Mouse (Mus musculus): ENCODE results near the gene Cntn2. TPM values are rescaled to one million over a fixed set of nuclear protein-coding genes. Genes with fewer than 3 reads are reported as not detected.

Gene Cntn2
- polyA plus RNA-seq, 1 experiment from 2014 or later = 0.23 TPM

DNA sequence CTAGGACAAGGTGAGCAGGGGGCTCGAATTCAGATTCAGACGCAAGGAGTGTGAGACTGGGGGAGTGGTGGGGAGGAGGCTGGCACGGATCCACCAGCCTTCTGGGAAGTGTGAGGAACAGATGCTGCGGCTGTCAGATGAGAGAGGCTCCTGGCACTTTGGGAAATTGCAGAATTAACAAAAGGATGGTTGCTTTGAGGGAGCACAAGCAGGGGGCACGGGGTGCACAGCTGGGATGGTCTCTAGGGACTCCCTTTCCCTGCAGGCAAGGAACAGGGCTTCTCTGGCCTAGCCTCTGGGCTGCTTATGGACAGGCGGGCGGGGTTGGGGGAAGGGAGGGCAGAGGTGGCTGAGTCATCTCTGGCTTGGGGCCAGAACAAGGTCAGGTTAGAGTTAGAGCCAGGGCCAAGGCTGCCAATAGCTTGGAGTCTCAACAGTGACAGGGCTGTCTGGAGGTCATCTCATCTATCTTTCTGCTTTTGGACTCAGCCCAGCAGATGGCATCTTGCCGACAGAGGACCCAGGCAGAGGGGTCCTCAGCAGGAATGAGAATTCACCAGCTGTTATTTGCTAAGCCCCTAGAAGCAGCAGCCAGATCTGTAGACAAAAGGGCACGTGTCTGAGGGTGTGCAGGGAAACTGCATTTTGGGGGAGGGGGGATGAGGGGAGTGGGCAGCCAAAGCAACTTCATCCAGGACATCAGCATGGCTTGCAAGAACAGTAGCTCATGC lies 15.0 kb upstream of the Cntn2 start:
- no peak for DNase-seq (ENCODE audit: low spot score)

DNA sequence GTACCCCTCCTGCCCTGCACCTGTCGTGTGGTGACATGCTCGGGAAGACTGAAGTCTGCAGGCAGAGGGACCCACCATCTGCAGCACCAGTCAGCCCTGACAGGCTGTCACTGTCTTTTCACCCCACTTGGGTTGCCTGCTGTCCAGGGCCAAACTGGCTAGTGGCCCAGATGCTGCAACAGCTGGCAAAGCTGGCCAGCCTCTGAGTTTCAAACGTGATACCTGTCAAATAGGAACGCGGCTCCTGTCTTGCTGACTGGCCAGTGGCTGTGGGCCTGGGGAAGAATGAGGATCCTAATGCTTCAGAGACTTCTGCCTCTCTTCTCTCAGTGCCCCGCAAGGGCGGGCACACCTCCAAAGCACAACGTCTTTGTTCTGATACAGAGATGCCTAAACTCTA lies 733 bp upstream of the Cntn2 start:
- DNase-seq (ENCODE audit: low spot score) = no peak

DNA sequence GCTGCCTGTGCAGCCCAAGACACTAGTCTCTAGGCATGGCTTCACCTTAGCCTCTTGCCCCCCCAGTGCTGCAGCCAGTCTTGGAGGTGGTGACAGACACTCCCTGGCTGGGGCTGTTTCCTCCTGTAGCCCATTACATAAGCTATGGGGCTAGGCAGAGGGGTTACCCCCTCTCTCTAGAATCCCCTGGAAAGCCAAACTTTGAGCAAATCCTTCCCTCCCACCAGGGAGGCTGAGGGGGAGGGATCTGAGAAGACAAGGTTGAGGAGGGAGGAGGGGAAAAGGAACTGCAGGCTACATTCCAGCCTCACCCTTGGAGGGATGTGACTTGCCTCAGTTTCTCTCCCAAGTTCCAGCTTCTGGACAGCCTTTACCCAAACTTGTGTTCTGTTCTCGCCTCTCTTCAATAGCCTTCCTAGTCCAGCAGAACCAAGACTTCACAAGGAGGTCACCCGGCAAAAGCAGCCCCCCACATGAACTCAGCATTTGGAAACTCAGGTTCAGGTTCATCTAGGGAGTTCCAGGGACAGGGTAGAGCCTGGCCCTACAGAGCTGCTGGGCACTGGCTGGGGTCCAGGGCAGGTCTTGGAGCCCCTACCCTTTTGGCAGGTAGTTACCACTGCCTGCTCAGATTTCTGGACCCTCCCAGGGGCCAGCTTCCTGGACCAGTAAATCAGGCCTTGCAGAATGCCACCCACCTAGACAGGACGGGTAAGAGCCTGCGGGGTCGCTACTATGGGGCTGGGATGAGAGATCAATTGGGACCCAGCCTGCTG lies 1.0 kb downstream of the Cntn2 start:
- no peak for DNase-seq (ENCODE audit: low spot score)

DNA sequence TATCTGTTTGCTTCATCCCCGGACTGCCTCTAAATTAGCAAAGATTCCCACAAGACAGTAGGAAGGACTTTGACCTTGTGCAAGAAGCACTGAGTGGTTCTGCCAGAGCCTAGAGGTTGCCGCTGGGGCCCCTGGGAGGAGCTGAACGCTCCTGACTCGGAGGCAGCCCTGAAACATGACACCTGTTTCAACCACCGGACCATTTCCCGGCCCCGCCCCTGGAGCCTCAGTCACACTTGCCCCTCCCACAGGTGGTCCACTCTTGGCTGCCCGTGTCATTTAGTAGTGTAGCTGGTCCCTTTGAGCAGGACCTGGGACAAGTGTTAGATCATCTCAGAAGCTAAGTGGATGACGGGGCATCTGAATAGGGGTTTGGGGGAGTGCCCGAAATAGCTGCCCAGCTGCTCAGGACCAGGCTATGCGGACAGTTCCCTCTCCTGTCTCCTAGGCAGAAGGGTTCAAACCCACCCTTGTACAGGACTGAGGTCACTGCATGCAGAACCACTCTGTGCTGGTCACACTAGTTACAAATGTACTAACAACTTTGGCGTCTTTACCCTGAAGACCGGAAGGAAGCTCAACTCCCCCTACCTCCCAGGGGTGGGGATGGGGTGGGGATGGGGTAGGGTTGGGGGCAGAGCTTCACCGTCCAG lies 1.8 kb downstream of the Cntn2 start:
- no peak for DNase-seq (ENCODE audit: low spot score)

DNA sequence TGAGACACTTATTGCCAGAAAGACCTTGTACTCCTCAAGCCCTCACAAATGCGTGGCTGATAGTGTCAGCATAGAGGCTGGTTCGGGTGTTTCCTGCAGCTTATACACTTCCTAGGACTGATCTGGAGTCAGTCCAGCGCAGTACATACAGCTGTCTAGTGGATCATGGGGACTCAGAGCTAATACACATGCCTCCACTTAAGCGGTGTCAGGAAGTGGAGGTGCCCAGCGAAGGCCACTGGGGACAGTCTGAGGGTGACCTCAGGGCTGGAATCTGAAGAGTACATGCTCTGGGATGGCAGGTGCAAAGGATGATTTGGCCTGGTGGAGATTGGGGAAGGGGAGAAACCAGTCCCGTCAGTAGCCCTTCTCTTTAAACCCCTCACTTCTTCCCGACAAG lies 2.4 kb downstream of the Cntn2 start:
- no peak for DNase-seq (ENCODE audit: low spot score)

DNA sequence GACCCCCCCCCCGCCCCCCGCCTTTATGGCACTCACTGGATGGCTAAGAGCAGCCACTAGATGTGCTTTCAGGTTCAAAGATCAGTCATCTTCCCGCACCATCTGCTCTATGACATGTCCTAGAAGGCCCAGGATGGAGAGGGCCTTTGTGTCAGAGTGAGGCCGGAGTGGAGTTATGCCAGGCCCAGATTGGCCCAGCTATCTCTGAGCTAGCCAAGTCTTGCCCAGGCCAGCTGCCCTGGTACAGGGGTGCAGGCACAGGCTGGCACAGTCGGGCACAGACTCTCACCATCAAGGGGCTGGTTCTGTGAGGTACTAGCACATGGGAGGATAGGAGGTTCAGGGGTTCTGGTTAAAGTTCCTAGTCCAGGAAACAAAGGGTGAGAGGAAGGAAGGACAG lies 5.3 kb downstream of the Cntn2 start:
- DNase-seq (ENCODE audit: low spot score) = no peak

DNA sequence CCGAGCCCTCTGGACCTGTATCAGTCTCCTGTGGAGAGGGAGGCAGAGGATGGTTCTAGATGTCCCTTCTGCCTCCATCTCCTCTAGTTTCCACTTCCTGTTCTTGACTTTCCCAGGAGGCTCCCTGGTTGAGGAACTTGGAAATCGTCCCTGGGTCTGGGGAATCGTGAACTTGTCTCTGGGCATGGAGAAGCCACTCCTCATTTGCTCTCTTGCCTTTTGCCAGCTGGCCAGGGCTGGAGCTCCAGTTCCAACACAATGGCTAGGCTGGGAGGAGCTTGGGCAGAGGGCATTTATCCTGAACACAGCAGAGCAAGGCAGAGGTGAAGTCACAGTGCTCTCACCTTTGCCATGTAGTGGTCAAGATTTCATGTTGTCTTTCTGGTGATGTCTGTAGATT lies 6.6 kb downstream of the Cntn2 start:
- DNase-seq (ENCODE audit: low spot score) = no peak

DNA sequence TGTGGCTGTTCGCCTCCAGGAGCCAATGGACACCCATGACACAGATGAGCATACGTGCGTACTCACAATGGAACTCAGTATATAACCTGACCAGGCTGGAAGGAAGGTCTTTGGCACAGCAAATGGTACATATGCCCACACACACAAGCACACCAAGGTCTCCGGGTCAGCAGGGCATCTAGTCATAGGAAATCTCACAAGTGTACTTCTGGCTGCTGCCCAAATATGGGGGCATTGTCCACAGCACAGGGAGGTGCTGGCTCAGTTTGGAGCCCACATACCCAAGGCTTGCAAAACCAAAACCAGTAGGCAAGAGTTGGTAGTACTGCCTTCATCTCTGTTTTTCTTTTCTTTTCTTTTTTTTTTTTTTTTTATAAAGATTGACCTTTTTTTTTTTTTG lies 7.5 kb downstream of the Cntn2 start:
- DNase-seq (ENCODE audit: low spot score) = no peak

DNA sequence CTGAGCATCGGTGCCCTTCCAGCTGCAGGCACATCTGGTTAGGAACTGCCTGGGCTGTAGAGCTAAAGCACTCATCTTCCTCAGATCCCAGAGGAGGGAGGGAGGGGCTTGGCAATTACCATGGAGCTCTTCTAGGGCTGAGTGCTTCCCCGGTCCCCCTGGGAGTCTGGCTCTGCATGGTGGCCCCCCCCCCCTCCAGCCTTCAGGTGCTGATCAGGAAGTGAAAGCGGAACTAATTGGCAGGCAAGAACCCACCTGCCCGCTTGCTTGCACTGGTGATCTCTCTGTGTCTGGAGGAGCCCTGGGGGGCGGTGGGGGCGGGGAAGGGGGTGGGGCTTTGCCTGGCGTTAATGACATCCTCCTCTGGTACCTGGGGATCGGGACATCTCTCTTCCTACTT lies 9.2 kb downstream of the Cntn2 start:
- DNase-seq (ENCODE audit: low spot score) = no peak

DNA sequence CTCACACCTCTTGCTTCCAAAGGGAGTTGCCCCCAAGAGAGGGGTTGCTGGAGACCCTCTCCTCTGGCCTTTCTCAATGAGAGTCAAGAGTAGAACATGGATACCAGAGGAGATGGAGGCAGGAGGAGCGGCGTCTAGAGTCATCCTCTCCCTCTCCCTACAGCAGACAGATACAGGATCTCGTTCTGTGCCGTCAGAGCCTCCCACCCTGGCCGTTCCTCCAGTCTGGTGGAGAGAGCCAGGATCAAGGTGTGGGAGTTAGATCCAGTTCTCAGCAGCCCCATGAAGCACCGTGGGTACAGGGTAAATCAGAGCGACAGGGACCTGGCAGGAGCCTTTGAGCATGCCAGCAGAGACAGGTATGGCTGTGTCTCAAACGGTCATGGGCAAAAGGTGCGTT lies 10.5 kb downstream of the Cntn2 start:
- no peak for DNase-seq (ENCODE audit: low spot score)

DNA sequence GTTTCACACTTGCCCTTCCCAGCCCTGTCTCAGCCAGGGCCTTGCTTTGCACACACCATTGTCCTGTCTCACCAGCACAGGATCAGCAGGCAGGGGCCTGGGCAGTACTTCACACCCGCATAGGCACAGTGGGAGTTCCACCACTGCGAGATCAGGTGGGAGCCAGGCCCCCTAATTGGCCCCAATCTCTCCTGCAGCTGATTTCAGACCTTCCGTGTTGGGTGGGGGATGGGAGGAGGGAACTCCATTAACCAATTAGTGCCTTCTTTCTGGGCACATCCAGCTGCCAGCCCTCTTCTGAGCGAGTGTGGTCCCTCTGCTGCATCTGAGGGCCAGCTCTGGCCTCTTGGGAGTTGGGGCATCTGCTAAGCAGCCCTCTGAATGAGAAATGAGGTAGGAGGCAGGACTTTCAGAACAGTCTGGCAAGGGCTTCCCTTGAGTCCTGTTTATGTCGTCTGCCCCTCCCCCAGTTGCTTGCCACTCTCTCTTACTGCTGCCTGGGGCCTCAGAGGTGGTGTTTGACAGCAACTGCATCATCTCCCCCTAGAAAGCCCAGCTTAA lies 12.3 kb downstream of the Cntn2 start:
- no peak for DNase-seq (ENCODE audit: low spot score)

DNA sequence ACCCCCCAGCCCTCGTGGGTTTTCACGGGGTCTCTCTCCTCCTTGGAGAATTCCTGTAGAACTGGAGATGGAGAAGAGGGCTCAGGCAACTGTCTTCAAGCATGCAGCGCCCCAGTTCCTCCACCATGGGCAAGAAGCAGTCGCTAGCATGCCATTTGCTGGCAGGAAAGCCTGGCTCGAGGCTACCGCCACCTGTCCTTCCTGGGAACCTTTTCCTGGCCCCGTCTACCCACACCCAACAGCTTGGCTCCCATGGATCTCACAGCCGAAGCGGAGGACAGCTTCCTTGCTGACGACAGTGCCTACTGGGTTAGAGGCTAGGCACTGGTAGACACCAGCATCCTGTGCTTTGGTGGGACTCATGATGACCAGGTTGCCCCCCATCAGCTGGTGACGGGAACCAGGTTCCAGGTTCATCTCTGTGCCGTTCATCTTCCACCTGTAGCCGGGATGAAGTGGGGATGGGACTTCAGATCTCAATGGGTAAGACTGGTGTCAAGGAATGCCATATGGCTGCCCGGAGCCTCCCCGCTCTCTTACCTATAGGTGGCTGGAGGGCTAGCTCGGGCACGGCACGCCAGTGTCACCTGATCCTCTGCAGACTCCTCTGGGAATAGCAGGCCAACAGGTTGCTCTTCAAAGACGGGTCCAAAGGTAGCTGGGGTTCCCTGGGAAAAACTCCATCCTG lies 14.3 kb downstream of the Cntn2 start:
- no peak for DNase-seq (ENCODE audit: low spot score)

DNA sequence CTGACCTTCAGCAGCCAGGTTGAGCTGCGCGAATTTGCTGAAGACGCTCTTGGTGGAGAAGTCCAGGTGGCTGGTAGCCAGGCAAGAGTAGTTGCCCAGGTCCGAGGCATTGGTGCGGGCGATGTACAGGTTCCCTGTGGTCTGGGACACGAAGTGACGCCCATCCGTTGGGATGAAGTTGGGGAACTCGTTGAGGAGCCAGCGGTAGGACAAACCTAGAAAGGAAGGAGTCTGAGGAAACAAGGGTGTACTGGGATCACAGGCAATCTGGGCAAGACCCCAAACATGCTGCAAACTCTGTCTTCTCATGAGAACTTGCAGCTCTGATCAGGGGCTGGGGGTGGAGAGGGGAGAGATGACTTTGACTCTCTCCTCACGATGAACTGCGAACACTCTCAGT lies 15.0 kb downstream of the Cntn2 start:
- no peak for DNase-seq (ENCODE audit: low spot score)

DNA sequence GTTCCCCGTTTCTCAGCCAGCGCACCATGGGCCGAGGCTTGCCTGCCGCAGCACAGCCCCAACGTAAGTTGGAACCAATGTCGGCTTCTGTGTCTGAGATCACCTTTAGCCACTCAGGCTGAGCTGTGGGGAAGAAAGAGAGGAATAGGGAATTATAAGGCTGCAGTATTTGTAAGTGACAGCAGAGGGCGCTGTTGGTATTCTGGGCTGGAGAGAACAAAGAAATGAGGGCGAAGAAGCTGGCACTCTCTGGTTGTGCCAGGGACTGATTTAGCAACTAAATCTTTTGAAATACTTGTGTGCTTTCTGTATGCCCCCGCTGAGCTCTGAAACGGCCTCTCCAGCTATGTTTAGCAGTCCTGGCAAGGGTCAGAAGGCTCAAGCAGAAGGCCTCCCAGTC lies 17.2 kb downstream of the Cntn2 start:
- DNase-seq (ENCODE audit: low spot score) = peak; percentile 61

DNA sequence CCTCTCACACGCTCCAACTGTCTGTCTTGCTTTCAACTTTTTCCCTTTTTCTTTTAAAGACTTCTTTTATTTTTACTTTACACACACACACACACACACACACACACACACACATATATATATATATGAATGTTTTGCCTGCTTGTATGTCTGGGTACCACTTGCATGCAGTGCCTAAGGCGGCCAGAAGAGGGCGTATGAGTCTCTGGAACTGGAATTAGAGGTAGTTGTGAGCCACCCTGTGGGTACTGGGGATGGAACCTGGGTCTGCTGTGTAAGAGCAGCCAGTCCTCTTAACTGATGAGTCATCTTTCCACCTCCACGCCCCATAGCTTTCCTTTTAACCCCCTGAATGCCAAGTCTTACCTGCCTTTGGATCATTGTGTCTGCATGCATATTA lies 19.1 kb downstream of the Cntn2 start:
- peak; percentile 57 for DNase-seq (ENCODE audit: low spot score)

DNA sequence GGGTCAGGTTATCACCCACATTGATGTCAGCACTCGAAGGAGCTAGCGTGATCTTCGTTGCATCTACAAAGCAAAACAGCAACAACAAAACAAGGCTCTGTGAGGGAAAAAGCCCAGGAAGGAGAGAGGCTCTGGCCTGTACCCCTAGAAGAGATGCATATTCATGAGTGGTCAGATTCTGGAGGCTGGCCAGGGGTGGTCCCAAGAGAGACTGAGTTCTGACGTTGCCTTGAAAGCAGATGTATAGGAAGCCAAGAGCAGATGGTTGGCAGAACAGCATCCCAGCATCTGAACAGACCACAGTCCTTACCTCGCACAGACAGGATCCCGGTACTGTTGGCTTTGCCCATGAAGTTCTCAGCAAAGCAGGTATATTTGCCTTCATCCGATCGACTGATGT lies 20.0 kb downstream of the Cntn2 start:
- DNase-seq (ENCODE audit: low spot score) = no peak

DNA sequence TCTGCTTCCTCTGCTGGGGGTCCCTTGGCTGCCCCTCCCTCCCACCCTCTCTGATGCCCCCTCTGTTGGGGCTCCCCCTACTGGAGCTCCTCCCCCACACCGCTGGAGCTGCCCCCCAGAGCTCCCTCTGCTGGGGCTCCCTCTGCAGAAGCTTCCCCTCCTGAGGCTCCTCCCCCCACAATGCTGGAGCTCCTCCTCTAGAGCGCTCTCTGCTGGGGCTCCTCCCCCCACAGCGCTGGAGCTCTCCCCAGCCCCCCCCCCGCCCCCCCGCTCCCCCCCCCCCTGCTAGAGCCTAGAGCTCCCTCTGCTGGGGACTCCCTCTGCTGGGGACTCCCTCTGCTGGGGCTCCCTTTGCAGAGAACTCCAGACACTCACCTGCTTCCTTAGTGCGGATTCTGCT lies 22.3 kb downstream of the Cntn2 start:
- peak; percentile 68 for DNase-seq (ENCODE audit: low spot score)

DNA sequence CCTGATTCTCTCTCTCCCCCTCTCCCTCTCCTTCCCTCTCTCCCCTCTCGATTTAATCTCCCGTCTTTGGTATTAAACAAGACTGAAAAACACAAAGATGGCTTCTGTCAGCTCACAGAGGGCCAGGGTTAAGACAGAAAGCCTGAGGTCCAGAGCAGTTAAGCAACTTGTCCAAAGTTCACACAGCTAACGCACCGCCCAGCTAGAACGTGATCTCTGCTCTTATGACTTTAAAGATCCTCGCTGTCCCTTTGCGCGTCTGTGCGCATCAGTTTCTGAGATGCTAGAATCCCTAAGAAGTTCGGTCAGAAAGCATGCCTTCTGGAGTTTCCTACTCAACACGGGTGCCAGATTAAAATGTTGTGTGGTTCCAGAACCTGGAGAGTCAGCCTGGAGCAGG lies 23.3 kb downstream of the Cntn2 start:
- DNase-seq (ENCODE audit: low spot score) = no peak

DNA sequence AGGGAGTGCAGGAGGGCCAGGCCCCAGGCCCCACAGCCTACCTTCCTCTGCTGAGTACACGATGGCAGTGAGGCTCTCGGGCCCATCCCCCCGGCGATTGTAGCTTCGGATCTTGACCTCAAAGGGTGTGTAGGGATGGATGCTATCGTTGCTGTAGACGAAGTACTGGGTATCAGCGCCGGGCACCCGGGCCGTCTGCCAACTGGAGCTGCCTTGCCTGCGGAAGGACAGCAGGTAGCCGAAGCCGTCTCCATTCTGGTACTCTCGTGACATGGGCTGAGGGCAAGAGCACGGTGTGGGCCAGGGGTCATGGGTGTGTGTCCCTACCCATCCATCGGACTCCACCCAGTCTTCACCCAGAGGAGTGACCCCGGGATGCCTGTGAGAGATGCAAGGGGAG lies 24.4 kb downstream of the Cntn2 start:
- no peak for DNase-seq (ENCODE audit: low spot score)

DNA sequence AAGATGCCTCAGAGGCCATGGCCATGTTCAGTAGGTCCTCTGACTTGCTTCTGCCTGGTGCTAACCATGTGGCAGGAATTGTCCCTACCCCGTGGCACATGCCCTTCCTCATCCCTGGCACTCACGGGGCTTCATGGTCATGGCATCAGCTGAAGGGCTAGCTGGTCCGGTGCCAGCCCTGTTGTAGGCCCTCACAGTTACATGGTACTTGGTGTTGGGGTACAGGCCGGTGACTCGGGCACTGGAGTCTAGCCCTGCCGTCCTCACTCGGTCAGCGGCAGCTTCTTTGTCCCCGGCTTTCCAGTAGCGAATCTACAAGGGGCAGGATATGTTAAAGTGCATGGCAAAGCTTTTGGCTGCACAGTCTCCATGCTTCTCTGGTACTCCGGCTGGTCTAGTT lies 26.3 kb downstream of the Cntn2 start:
- no peak for DNase-seq (ENCODE audit: low spot score)

DNA sequence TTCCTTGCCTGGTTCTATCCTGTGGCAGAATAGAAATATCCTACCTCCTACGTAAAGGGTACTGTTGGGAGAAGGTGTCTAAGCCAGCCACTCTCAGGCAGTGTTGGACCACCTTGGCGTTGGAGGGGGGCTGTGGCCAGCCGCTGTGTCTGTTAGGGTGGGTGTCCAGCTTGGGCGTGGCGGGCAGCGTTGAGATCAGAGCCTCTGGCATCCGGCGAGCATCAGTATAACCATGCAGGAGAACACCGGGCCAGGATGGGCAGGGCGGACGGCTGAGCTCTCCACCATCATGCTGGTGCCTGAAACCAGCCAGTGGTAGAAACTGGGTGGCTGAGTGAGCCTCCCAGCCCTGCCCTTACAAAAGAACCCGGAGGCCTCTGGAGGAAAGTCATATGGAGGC lies 27.7 kb downstream of the Cntn2 start:
- DNase-seq (ENCODE audit: low spot score) = no peak

DNA sequence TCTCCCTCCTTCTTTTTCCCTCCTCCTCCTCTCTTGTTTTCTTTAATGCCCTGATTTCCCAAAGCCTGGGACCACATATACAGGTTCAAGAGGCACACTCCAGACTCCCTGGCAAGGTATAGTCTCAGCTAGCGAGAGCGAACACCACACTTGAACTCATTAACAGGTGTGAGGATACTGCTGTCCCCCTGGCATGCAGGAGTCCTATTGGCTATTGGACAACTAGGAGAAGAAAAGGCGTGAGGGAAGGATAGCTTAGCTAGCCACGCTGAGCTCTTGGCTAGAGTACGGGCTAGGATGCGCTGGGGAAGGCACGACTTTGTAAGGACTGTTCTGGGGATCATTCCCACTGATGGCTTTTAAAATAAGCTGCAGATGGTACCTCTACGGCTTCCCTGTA lies 30.9 kb downstream of the Cntn2 start:
- no peak for DNase-seq (ENCODE audit: low spot score)
